Mouse (Mus musculus): Measurements from ENCODE around the gene Rpl35a. TPM values are rescaled to one million over a fixed set of nuclear protein-coding genes. Genes with fewer than 3 reads are reported as not detected.

Gene Rpl35a
- 980 and 1,183 TPM in 2 replicates for polyA plus RNA-seq (2016; fragmentation: Nextera tagmentation; extraction: Ambion mirVana)

DNA sequence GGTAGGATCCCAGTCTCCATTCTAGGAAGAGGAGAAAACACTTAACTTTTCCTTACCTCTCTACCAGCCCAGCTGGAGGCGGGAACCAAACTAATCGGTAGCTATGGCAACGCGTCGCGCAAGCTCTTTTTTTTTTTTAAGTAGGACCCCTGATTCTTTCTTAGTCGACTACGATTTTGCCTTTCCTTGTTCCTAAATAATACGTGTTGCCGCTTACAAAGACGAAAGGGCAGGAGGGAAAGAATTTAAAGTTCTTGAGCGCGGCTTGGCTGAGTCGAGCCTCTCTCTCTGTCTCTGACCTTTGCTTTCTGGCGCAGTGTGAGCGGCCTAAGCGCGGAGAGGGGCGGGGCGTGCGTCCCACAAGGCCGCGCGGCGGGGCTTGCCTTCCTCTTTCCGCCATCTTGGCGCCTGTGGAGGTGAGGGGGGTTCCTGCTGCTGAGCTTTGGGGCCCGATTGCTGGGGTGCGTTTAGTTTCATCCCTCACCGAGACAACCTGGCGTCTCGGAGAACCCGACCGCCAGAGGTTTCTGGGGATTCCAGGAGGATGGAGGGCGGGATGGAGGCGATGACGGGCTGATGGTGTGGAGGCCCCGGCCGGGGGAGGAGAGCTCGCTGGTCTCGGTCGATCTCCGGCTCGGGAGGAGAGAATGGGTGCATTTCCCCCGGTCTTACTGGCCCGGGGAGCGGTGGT is at the start of gene Rpl35a, which contains the start of gene Iqcg:
Gene Rpl35a, plus strand, starts transcription at position 359 of the 691 bp plus-strand sequence.
Gene Iqcg, minus strand, starts transcription at position 124 of the 691 bp plus-strand sequence.
- peak; percentile 94 for DNase-seq (ENCODE audit: low spot score)
- WGBS = under 1% methylated on average over 47 of the region's 47 CpGs
- Histone ChIP-seq H3K27me3 (ENCODE audit: low read depth, poor library complexity, severe bottlenecking) (no peaks in the 10 kb centered on the region), H3K27ac (peak within 1 kb of the TSS; percentile 94), H3K4me3 (peak within 1 kb of the TSS; percentile 71), H3K9me3 (replicated peaks) (no peaks in the 10 kb centered on the region), H3K36me3 (peaks cover 37% of the 10 kb centered on the region), H3K4me1 (peaks cover 14% of the 10 kb centered on the region)

- Histone ChIP-seq H3K36me3 (peaks cover 80% of the 10 kb centered on the region), H3K4me1 (no peaks in the 10 kb centered on the region), H3K9me3 (replicated peaks) (no peaks in the 10 kb centered on the region), H3K27ac (no peak overlapping the region), H3K27me3 (ENCODE audit: low read depth, poor library complexity, severe bottlenecking) (no peaks in the 10 kb centered on the region), H3K4me3 (no peak overlapping the region)
- DNase-seq (ENCODE audit: low spot score) = no peak
- 97% methylated on average over 7 of the region's 7 CpGs for WGBS
Observed at GRCm38 (mm10) chr16:33006888-33007287, 49.4 kb upstream of the Rpl35a start.

DNA sequence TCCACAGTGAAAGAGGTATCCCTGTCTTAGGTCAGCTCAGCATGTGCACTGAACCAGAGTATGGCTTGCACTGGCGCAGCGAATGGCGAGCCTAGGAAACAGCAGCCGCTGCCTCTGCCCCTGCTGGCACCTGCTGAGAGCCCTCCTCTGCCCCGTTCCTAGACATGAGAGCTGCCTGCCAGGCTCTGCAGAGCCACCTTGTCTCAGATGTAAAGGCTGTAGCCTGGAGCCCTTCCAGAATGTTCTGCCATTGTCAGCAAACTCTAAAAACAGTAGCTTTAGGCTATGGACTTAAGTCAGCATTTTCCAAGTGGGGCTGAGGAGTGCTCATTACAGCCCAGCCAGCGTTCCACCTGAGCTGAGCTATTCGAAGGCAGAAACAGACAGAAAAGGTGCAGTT is 48.8 kb upstream of the Rpl35a start:
- Histone ChIP-seq H3K9me3 (replicated peaks) (no peaks in the 10 kb centered on the region), H3K4me3 (no peak overlapping the region), H3K36me3 (peaks cover 83% of the 10 kb centered on the region), H3K27ac (no peak overlapping the region), H3K4me1 (no peaks in the 10 kb centered on the region), H3K27me3 (ENCODE audit: low read depth, poor library complexity, severe bottlenecking) (no peaks in the 10 kb centered on the region)
- no peak for DNase-seq (ENCODE audit: low spot score)
- 92% methylated on average over 7 of the region's 7 CpGs for WGBS

GRCm38 (mm10) chr16:33010166-33010565 is 46.1 kb upstream of the Rpl35a start:
- WGBS = 94% methylated on average over 6 of the region's 6 CpGs
- H3K4me1 ChIP-seq = no peaks in the 10 kb centered on the region
- H3K27ac ChIP-seq = no peak overlapping the region
- no peaks in the 10 kb centered on the region for H3K9me3 ChIP-seq (replicated peaks)
- H3K4me3 ChIP-seq = no peak overlapping the region
- no peaks in the 10 kb centered on the region for H3K27me3 ChIP-seq (ENCODE audit: low read depth, poor library complexity, severe bottlenecking)
- DNase-seq (ENCODE audit: low spot score) = no peak
- peaks cover 94% of the 10 kb centered on the region for H3K36me3 ChIP-seq

DNA sequence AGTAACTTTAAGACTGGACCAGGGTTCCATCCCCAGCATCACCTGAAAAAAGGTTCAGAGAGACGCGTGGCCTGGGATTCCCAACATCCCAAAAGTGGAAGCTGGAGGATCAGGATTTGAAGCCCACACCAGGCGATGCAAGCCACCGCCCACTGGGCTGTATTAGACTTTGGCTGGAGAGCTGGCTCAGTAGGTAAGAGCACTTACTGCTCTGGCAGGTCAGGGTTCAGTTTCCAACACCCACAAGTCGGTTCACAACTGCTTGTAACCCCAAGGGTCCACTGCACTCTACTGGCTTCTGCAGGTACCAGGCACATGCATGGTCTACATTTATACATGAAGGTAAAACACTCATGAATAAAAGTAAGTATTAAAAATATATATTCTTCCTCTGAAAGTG is 42.5 kb upstream of the Rpl35a start:
- Histone ChIP-seq H3K36me3 (peaks cover 73% of the 10 kb centered on the region), H3K9me3 (replicated peaks) (no peaks in the 10 kb centered on the region), H3K4me1 (no peaks in the 10 kb centered on the region), H3K4me3 (no peak overlapping the region), H3K27ac (no peak overlapping the region), H3K27me3 (ENCODE audit: low read depth, poor library complexity, severe bottlenecking) (no peaks in the 10 kb centered on the region)
- no peak for DNase-seq (ENCODE audit: low spot score)
- WGBS = 91% methylated on average over 5 of the region's 5 CpGs

DNA sequence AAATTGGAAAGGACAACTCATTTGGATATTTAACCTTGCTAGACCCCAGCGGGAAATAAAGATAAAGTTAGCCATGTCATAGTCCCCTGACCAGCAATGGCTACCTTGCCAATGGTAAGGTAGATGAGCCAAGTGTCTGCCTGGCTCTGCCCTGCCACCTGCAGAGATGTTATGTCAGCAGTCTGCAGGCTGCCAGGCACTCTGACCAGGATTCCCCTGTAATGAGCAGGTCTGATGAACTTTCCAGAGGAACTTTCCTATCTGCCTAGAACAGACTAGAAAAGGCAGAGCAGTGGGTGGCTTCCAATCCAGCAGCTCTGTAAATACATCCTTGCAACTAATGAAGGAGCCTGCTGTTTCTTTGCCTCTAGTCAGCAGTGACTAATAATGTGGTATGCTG is 41.3 kb upstream of the Rpl35a start:
- no peak overlapping the region for H3K4me3 ChIP-seq
- no peak for DNase-seq (ENCODE audit: low spot score)
- no peaks in the 10 kb centered on the region for H3K27me3 ChIP-seq (ENCODE audit: low read depth, poor library complexity, severe bottlenecking)
- no peak overlapping the region for H3K27ac ChIP-seq
- peaks cover 62% of the 10 kb centered on the region for H3K36me3 ChIP-seq
- no peaks in the 10 kb centered on the region for H3K9me3 ChIP-seq (replicated peaks)
- 100% methylated on average over 1 of the region's 1 CpGs for WGBS
- H3K4me1 ChIP-seq = no peaks in the 10 kb centered on the region

- Histone ChIP-seq H3K27ac (no peak overlapping the region), H3K4me3 (no peak overlapping the region), H3K27me3 (ENCODE audit: low read depth, poor library complexity, severe bottlenecking) (no peaks in the 10 kb centered on the region), H3K36me3 (peaks cover 57% of the 10 kb centered on the region), H3K4me1 (no peaks in the 10 kb centered on the region), H3K9me3 (replicated peaks) (no peaks in the 10 kb centered on the region)
- 95% methylated on average over 3 of the region's 3 CpGs for WGBS
- DNase-seq (ENCODE audit: low spot score) = no peak
Observed at GRCm38 (mm10) chr16:33015396-33015907, 40.8 kb upstream of the Rpl35a start.

DNA sequence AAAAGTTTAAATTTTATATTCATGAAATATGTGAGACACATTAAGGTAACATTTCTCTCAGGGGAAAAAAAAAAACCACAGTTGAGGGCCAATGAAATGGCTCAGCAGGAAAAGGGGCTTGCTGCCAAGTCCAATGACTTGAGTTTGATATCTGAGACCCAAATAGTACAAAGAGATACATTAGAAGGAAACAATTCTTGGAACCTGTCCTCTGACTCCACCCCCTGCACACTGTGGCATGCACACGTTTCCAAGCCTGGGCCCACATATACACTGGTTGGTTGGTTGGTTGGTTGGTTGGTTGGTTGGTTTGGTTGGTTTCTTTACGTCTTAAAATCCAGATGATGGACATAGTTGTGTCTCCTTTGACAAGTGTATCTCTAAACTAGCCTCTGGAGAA is 40.3 kb upstream of the Rpl35a start:
- H3K9me3 ChIP-seq (replicated peaks) = no peaks in the 10 kb centered on the region
- whole genome bisulfite sequencing = 97% methylated on average over 2 of the region's 2 CpGs
- H3K36me3 ChIP-seq = peaks cover 53% of the 10 kb centered on the region

DNA sequence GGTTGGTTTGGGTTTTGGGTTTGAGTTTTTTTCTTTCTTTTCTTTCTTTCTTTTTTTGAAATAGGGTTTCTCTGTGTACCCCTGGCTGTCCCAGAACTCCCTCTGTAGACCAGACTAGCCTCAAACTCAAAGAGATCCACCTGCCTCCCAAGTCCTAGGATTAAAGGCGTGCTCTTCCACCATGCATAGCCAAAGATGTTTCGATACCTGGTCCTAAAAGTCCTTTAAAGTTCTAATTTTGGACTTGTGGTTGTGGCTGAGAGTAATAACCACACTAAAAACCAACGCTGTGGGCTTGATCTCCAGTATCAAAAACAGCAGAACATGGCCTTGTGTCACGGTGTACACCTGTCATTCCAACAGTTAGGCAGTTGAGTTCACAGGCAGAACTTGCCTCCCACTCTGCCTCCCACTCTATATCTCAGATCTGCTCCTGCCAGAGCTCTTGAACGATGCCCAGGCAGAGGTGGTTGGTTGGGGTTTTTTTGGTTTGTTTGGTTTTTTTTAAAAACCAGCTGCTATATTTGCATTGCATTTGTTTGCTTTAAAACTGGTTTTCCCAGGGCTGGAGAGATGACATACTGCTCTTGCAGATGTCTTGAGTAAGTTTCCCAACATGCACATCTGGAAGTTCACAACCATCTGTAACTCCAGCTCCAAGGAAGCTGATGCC is 38.4 kb upstream of the Rpl35a start:
- 91% methylated on average over 5 of the region's 5 CpGs for WGBS
- H3K4me3 ChIP-seq = no peak overlapping the region
- no peaks in the 10 kb centered on the region for H3K27me3 ChIP-seq (ENCODE audit: low read depth, poor library complexity, severe bottlenecking)
- H3K4me1 ChIP-seq = no peaks in the 10 kb centered on the region
- no peaks in the 10 kb centered on the region for H3K9me3 ChIP-seq (replicated peaks)
- H3K36me3 ChIP-seq = peaks cover 36% of the 10 kb centered on the region
- no peak for DNase-seq (ENCODE audit: low spot score)
- H3K27ac ChIP-seq = no peak overlapping the region

More for the DNA sequence above, 40.3 kb upstream of the Rpl35a start:
- Histone ChIP-seq H3K4me1 (no peaks in the 10 kb centered on the region), H3K27me3 (ENCODE audit: low read depth, poor library complexity, severe bottlenecking) (no peaks in the 10 kb centered on the region), H3K27ac (no peak overlapping the region), H3K4me3 (no peak overlapping the region)
- no peak for DNase-seq (ENCODE audit: low spot score)

GRCm38 (mm10) chr16:33019117-33019770 is 37.0 kb upstream of the Rpl35a start:
- no peak for DNase-seq (ENCODE audit: low spot score)
- Histone ChIP-seq H3K9me3 (replicated peaks) (no peaks in the 10 kb centered on the region), H3K4me3 (no peak overlapping the region), H3K27me3 (ENCODE audit: low read depth, poor library complexity, severe bottlenecking) (no peaks in the 10 kb centered on the region), H3K27ac (no peak overlapping the region), H3K4me1 (no peaks in the 10 kb centered on the region), H3K36me3 (peaks cover 23% of the 10 kb centered on the region)
- 82% methylated on average over 21 of the region's 21 CpGs for WGBS

GRCm38 (mm10) chr16:33021381-33021780 is 34.9 kb upstream of the Rpl35a start:
- Histone ChIP-seq H3K36me3 (peaks cover 8% of the 10 kb centered on the region), H3K4me3 (no peak overlapping the region), H3K27me3 (ENCODE audit: low read depth, poor library complexity, severe bottlenecking) (no peaks in the 10 kb centered on the region), H3K9me3 (replicated peaks) (no peaks in the 10 kb centered on the region), H3K4me1 (no peaks in the 10 kb centered on the region), H3K27ac (no peak overlapping the region)
- 72% methylated on average over 3 of the region's 3 CpGs for WGBS
- DNase-seq (ENCODE audit: low spot score) = no peak

GRCm38 (mm10) chr16:33023750-33024149 is 32.5 kb upstream of the Rpl35a start:
- Histone ChIP-seq H3K9me3 (replicated peaks) (no peaks in the 10 kb centered on the region), H3K4me3 (no peak overlapping the region), H3K36me3 (no peaks in the 10 kb centered on the region), H3K27ac (no peak overlapping the region), H3K27me3 (ENCODE audit: low read depth, poor library complexity, severe bottlenecking) (no peaks in the 10 kb centered on the region), H3K4me1 (no peaks in the 10 kb centered on the region)
- 4% methylated on average over 4 of the region's 4 CpGs for WGBS
- peak; percentile 88 for DNase-seq (ENCODE audit: low spot score)

All from limb, embryonic 10.5 days (tissue).